Mouse (Mus musculus) activated CD4-positive, CD25-positive, alpha-beta regulatory T cell, adult 4 months (primary cell): Measurements from ENCODE around the gene Mageb2. TPM values are rescaled to one million over a fixed set of nuclear protein-coding genes. Genes with fewer than 3 reads are reported as not detected.
"Not testable (repeated sequence)": the region's sequence is repeated elsewhere in the genome, so short reads cannot be mapped to it uniquely, and the experiment has no call there.

Experiments used
- ATAC-seq: one replicate; pipeline ENCODE4 v1.8.0; 2017
- polyA plus RNA-seq, 2 experiments: library from polyadenylated mRNA; unstranded; fragments of 100-300 nt; shearing (Covaris generic); gene quantifications; one replicate each; pipeline ENCODE4 v1.2.1; 2017

Mageb2 gene
- polyA plus RNA-seq = not detected

GRCm38 (mm10) chrX:91331390-91331789 lies at the start of gene Mageb2:
Gene Mageb2 (plus strand): TSS chrX:91331690.
- ATAC-seq = not testable (repeated sequence)

GRCm38 (mm10) chrX:91313256-91313655 lies 18.2 kb upstream of the Mageb2 start:
- ATAC-seq = not testable (repeated sequence)

Other genes with a start within 250 kb of the Mageb2 start
- gene Gm5072, start 60.8 kb downstream of the Mageb2 start, polyA plus RNA-seq = not detected
- not detected for gene Gm8914, start 148.4 kb downstream of the Mageb2 start, polyA plus RNA-seq
- not detected for gene 1700084M14Rik, start 244.2 kb downstream of the Mageb2 start, polyA plus RNA-seq